Mouse (Mus musculus): Measurements from ENCODE around the gene Gorasp1. TPM values are rescaled to one million over a fixed set of nuclear protein-coding genes. Genes with fewer than 3 reads are reported as not detected.

Gorasp1 gene
- polyA plus RNA-seq, 1 experiment from 2014 or later, result 31.5 TPM

DNA sequence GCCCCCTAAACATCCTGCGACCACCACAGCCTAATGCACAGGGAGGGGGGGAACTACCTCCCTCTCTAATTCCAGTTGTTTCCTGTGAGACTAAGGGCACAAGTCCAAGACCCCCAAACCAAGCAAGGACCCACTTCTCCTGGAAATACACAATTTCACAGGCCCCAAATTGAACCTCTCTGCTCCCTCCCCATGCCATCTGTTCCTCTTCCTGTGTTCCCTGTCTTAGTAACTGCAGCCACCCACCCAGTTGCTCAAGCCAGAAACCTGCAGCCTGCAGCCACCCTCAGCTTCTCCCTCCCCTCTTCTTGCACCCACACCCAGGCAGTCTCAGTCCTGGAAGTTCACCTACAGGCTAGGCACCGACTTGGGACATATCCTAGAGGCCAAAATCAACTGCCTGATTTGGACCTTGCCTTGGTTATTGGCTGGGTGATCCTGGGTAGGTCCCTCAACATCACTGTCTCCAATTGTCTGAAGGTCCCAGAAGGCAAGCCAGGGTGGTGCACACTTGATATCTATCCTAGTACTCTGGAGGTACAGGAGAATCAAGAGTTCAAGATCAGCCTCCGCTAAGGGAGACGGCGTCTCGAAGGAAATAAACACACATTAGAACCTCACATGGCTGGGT, 41.6 kb upstream of the Gorasp1 start:
- Histone ChIP-seq H3K4me2 (replicated peaks) (no peak overlapping the region), H3K27me3 (no peaks in the 10 kb centered on the region), H3K4me3 (no peak overlapping the region), H3K4me1 (peaks cover 68% of the 10 kb centered on the region), H3K27ac (peak overlapping the region; percentile 6; the same call in 1 of the 2 replicates), H3K9me3 (no peaks in the 10 kb centered on the region), H3K9ac (no peak overlapping the region), H3K36me3 (peaks cover 8% of the 10 kb centered on the region)
- ATAC-seq (ENCODE audit: low FRiP score, low read depth), result no peak
- WGBS, result 80% methylated on average over 6 of the region's 6 CpGs

DNA sequence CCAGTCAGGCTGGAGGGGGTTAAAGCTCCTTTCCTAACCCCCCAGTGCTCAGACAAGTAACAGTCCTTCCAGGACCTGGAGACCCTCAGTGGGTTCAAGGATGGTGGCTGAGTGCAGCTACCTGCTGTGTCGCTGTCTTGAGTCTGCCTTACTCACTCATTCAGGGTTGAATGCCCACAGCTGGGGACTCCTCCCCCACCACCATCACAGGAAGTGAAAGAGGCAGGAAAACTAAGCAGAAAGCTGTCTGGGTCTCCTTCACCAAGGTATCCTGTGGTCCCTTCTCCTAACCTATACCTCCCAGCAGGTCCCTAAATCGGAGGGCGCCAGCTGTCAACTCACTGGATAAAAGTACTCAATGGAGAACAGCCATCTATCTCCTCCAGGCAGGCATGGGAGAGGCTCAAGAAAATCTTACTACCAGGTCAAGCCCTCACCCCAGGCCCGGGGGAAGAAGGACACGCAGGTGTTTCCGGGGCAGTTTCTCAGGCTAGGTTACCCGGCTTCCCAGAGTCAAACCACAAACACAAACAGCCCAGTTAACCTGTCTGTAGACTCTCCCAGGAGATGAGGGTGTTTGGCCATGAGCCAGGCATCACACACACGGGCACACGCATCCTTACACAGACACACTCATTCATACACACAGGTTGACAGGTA, 40.9 kb upstream of the Gorasp1 start:
- H3K27me3 ChIP-seq, result no peaks in the 10 kb centered on the region
- H3K27ac ChIP-seq, result peak overlapping the region; percentile 28; the same call in 1 of the 2 replicates
- H3K4me1 ChIP-seq, result peaks cover 68% of the 10 kb centered on the region
- WGBS, result 55% methylated on average over 9 of the region's 9 CpGs
- no peaks in the 10 kb centered on the region for H3K9me3 ChIP-seq
- H3K4me3 ChIP-seq, result no peak overlapping the region
- H3K4me2 ChIP-seq (replicated peaks), result 0 out of 2 replicates have a peak overlapping the region, but pooled peaks have one; percentile 7
- no peak for ATAC-seq (ENCODE audit: low FRiP score, low read depth)
- peaks cover 14% of the 10 kb centered on the region for H3K36me3 ChIP-seq
- peak overlapping the region; percentile 19; the same call in 1 of the 2 replicates for H3K9ac ChIP-seq

DNA sequence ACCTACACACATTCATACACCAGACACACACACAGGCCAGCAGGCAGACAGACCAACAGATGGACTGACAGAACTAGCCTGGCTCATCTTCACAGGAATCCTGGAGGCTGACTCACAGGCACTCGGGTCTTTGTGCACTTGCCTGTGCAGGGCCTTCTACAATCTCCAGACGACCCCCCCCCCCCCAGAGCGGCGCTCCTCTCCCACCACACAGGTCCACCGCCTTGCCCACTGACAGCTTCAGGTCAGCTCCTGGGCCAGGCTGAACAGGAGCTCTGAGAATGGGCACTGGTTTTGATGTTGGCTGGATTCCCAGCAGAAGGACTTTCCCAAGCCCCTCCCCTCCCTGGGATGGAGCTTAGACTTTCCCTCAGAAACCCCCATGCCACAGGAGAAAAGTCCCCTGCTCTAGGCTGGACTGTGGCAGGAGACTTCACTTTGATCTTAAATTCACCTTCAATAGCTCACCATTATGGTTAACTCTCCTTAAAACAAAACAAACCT, 40.2 kb upstream of the Gorasp1 start:
- H3K36me3 ChIP-seq, result peaks cover 21% of the 10 kb centered on the region
- no peak overlapping the region for H3K9ac ChIP-seq
- no peak for ATAC-seq (ENCODE audit: low FRiP score, low read depth)
- no peaks in the 10 kb centered on the region for H3K27me3 ChIP-seq
- H3K27ac ChIP-seq, result peak overlapping the region; percentile 28; the same call in 1 of the 2 replicates
- peaks cover 61% of the 10 kb centered on the region for H3K4me1 ChIP-seq
- H3K4me3 ChIP-seq, result no peak overlapping the region
- 45% methylated on average over 5 of the region's 5 CpGs for WGBS
- 0 out of 2 replicates have a peak overlapping the region, but pooled peaks have one; percentile 14 for H3K4me2 ChIP-seq (replicated peaks)
- H3K9me3 ChIP-seq, result no peaks in the 10 kb centered on the region

DNA sequence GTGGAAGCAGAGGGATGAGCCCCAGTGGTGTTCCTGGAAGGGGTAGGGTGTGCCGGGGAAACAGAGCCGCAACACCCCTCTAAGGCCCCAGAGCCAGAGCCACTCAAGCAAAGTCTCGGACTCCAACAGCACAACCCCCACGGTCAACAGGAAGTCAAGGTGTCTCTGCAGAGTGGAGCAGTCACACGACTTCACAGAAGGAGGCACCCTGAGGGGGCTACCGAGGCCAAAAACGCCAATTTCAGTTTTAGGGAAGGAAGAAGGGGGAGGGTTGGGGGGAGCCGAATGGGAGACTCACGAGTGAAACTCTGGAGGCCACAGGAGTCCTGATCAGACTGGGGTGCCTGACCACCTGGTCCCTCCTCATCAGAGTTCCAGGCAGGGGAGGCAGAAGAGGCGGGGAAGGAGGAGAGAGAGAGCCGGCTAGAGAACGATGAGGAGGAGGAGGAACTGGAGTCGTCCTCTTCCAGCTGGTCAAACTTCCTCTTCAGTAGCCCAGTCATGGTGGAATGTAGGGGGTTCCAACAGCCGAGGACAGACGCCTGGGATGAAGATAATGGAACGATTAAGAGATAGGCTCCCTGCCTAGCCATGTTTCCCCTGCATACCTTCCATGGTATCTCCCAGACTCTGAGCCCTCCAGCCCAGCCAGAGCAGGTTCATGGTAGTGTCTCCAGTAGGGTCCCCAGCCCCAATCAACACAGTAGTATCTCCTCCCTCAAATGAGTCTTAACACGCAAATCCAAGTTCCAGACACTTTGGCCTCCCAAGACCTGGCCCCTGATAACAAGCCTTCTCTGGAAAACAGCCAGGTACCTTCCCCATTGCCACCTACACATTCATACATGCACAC, 39.6 kb upstream of the Gorasp1 start:
- Histone ChIP-seq H3K9ac (no peak overlapping the region), H3K9me3 (no peaks in the 10 kb centered on the region), H3K4me2 (replicated peaks) (peak overlapping the region; percentile 14; the same call in 1 of the 2 replicates), H3K27me3 (no peaks in the 10 kb centered on the region), H3K4me1 (peaks cover 54% of the 10 kb centered on the region), H3K36me3 (peaks cover 28% of the 10 kb centered on the region), H3K4me3 (no peak overlapping the region), H3K27ac (no peak overlapping the region)
- ATAC-seq (ENCODE audit: low FRiP score, low read depth), result no peak
- WGBS, result 31% methylated on average over 17 of the region's 17 CpGs

DNA sequence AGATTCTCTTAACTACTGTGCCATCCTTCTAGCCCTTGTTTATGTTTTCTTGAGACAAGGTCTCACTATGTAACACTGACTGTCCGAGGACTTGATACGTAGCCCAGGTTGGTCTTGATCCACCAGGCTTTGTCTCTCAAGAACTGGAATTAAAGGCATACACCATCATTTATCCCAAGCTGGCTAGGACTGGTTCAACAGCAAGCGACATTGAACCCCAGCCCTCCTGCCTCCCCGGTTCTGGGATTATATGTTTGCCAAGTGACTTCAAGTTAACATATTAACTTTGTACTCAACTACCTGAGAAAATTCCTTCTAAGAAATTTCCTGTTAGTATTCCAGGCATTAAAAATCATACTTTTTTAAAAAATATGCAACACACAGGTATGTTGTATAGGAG, 37.9 kb upstream of the Gorasp1 start:
- no peaks in the 10 kb centered on the region for H3K27me3 ChIP-seq
- peaks cover 52% of the 10 kb centered on the region for H3K4me1 ChIP-seq
- H3K36me3 ChIP-seq, result peaks cover 32% of the 10 kb centered on the region
- no peak overlapping the region for H3K27ac ChIP-seq
- no peak overlapping the region for H3K4me3 ChIP-seq
- no peak overlapping the region for H3K9ac ChIP-seq
- no peaks in the 10 kb centered on the region for H3K9me3 ChIP-seq
- no peak overlapping the region for H3K4me2 ChIP-seq (replicated peaks)
- no peak for ATAC-seq (ENCODE audit: low FRiP score, low read depth)
- WGBS, result 95% methylated on average over 4 of the region's 4 CpGs

DNA sequence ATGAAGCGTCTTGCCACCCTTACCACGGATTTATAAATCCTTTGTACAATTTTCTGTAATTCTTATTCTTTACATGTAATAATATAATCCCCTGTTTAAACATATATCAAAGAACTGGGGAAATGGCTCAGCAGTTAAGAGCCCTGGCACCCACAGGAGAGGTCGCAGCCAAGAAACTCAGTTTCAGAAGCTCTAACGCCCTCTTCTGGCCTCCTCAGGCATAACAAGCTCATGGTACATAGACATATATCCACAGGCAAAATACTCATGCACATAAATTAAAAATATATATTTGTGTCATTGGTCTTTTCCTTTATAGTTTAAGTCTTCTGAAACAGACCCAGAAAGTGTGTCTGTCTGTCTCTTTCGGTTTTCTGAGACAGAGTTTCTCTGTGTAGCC, 37.2 kb upstream of the Gorasp1 start:
- no peak overlapping the region for H3K27ac ChIP-seq
- H3K4me1 ChIP-seq, result peaks cover 52% of the 10 kb centered on the region
- 84% methylated on average over 5 of the region's 5 CpGs for WGBS
- no peak overlapping the region for H3K9ac ChIP-seq
- no peaks in the 10 kb centered on the region for H3K27me3 ChIP-seq
- H3K4me3 ChIP-seq, result no peak overlapping the region
- H3K36me3 ChIP-seq, result peaks cover 32% of the 10 kb centered on the region
- no peaks in the 10 kb centered on the region for H3K9me3 ChIP-seq
- no peak overlapping the region for H3K4me2 ChIP-seq (replicated peaks)
- ATAC-seq (ENCODE audit: low FRiP score, low read depth), result no peak

GRCm38 (mm10) chr9:119973869-119974520, 36.6 kb upstream of the Gorasp1 start:
- Histone ChIP-seq H3K27me3 (no peaks in the 10 kb centered on the region), H3K4me1 (peaks cover 46% of the 10 kb centered on the region), H3K36me3 (peaks cover 32% of the 10 kb centered on the region), H3K4me2 (replicated peaks) (no peak overlapping the region), H3K4me3 (no peak overlapping the region), H3K9ac (no peak overlapping the region), H3K27ac (no peak overlapping the region), H3K9me3 (no peaks in the 10 kb centered on the region)
- WGBS, result 89% methylated on average over 27 of the region's 27 CpGs
- ATAC-seq (ENCODE audit: low FRiP score, low read depth), result no peak

GRCm38 (mm10) chr9:119973281-119973680, 35.9 kb upstream of the Gorasp1 start:
- Histone ChIP-seq H3K4me2 (replicated peaks) (no peak overlapping the region), H3K4me1 (peaks cover 39% of the 10 kb centered on the region)

DNA sequence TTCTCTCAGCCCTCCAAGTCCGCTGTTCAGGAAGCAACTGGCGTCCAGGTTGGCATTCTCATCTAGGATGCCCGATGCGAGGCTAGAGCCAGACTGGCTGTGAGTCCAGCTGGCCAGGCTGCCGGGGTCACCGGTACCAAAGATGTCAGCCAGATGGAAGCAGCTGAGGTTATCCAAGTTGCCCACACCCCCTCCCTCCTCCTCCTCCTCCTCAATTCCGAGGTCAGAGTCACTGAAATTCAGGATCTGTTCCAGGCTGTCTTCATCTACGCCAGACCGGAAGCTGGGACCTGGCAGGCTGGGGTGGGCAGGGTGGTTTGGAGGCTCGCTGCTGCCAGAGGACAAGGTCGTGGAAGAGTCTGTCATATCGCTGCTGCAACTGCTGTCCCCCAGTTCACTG, 35.2 kb upstream of the Gorasp1 start:
- no peak overlapping the region for H3K4me3 ChIP-seq
- peaks cover 32% of the 10 kb centered on the region for H3K36me3 ChIP-seq
- H3K9ac ChIP-seq, result no peak overlapping the region
- WGBS, result 88% methylated on average over 12 of the region's 12 CpGs
- H3K4me1 ChIP-seq, result peaks cover 32% of the 10 kb centered on the region
- no peak overlapping the region for H3K27ac ChIP-seq
- no peak overlapping the region for H3K4me2 ChIP-seq (replicated peaks)
- no peaks in the 10 kb centered on the region for H3K9me3 ChIP-seq
- ATAC-seq (ENCODE audit: low FRiP score, low read depth), result no peak
- H3K27me3 ChIP-seq, result no peaks in the 10 kb centered on the region

More at GRCm38 (mm10) chr9:119973281-119973680, 35.9 kb upstream of the Gorasp1 start:
- no peak overlapping the region for H3K9ac ChIP-seq
- H3K9me3 ChIP-seq, result no peaks in the 10 kb centered on the region
- no peak for ATAC-seq (ENCODE audit: low FRiP score, low read depth)
- H3K27ac ChIP-seq, result no peak overlapping the region
- 90% methylated on average over 23 of the region's 23 CpGs for WGBS
- no peak overlapping the region for H3K4me3 ChIP-seq
- H3K27me3 ChIP-seq, result no peaks in the 10 kb centered on the region
- H3K36me3 ChIP-seq, result peaks cover 32% of the 10 kb centered on the region

- Histone ChIP-seq H3K9me3 (no peaks in the 10 kb centered on the region), H3K9ac (no peak overlapping the region), H3K4me1 (peaks cover 27% of the 10 kb centered on the region), H3K4me2 (replicated peaks) (no peak overlapping the region), H3K27ac (no peak overlapping the region), H3K4me3 (no peak overlapping the region), H3K27me3 (no peaks in the 10 kb centered on the region), H3K36me3 (peaks cover 32% of the 10 kb centered on the region)
- no peak for ATAC-seq (ENCODE audit: low FRiP score, low read depth)
- WGBS, result 91% methylated on average over 10 of the region's 10 CpGs
Observed at GRCm38 (mm10) chr9:119972166-119972565, 34.8 kb upstream of the Gorasp1 start.

GRCm38 (mm10) chr9:119970763-119971656, 33.6 kb upstream of the Gorasp1 start:
- no peak for ATAC-seq (ENCODE audit: low FRiP score, low read depth)
- Histone ChIP-seq H3K4me1 (peaks cover 19% of the 10 kb centered on the region), H3K9me3 (no peaks in the 10 kb centered on the region), H3K36me3 (peaks cover 32% of the 10 kb centered on the region), H3K27ac (peak overlapping the region; percentile 6; the same call in 1 of the 2 replicates), H3K4me2 (replicated peaks) (no peak overlapping the region), H3K27me3 (no peaks in the 10 kb centered on the region), H3K4me3 (no peak overlapping the region), H3K9ac (peak overlapping the region; percentile 31; the same call in 1 of the 2 replicates)
- 75% methylated on average over 7 of the region's 7 CpGs for WGBS

Measured in limb, embryonic 13.5 days (tissue).